Mouse (Mus musculus): ENCODE measurements around the gene Otud7b. TPM values are rescaled to one million over a fixed set of nuclear protein-coding genes. Genes with fewer than 3 reads are reported as not detected.
A peak's percentile ranks its signal among the peaks of the same experiment; 100 is the strongest.

Gene Otud7b
- total RNA-seq, 1 experiment = 23.2 TPM

GRCm38 (mm10) chr3:96084146-96084755 lies 20.1 kb upstream of the Otud7b start:
- H3K36me3 ChIP-seq (ENCODE audit: control insufficient read depth, insufficient read depth, low read length, poor library complexity, severe bottlenecking) = no peaks in the 10 kb centered on the region
- peak; percentile 54 for DNase-seq (ENCODE audit: low read depth, low spot score)
- no peak overlapping the region for H3K4me3 ChIP-seq (ENCODE audit: insufficient read depth in 1 of 2, low read depth in 1 of 2, low read length in 2 of 2, poor library complexity in 1 of 2, severe bottlenecking in 1 of 2)
- no peak for TF ChIP-seq HCFC1 (IDR thresholded peaks at IDR 0.05; ENCODE audit: borderline replicate concordance, insufficient read depth, low read length)
- TF ChIP-seq CHD2 (IDR thresholded peaks at IDR 0.05; ENCODE audit: low read depth, low read length) = peak; percentile 64; the same call in 1 of the 2 replicates
- TF ChIP-seq MAFK (IDR thresholded peaks at IDR 0.05; ENCODE audit: insufficient read depth, low read depth, low read length) = 0 out of 2 replicates have a peak, but pooled peaks have one; percentile 51
- TF ChIP-seq ZNF384 (IDR thresholded peaks at IDR 0.05; ENCODE audit: low read depth, low read length) = no peak
- no peak for TF ChIP-seq ZC3H11A (IDR thresholded peaks at IDR 0.05; ENCODE audit: borderline replicate concordance, low read depth, low read length)
- H3K27ac ChIP-seq (ENCODE audit: insufficient read depth, low read depth, low read length, poor library complexity, severe bottlenecking) = peak overlapping the region; percentile 44
- in situ Hi-C loops (cut with MboI; ENCODE audit: low sequenced_read_pairs in 2 of 2, unreplicated experiment in 2 of 2) = loop anchor here in 1 of 2 experiments (25.0 kb wide), 1 partner anchor 328 kb away; no protein-coding TSS in a partner anchor
- no peak overlapping the region for H3K9ac ChIP-seq (ENCODE audit: insufficient read depth, low read depth, low read length, poor library complexity, severe bottlenecking)
- H3K4me1 ChIP-seq (ENCODE audit: control insufficient read depth in 2 of 2, insufficient read depth in 2 of 2, low read length in 2 of 2, poor library complexity in 1 of 2) = peaks cover 0 to 10% of the 10 kb centered on the region in 2 experiments; a peak in 3 of 4 replicates
- H3K9me3 ChIP-seq (ENCODE audit: control insufficient read depth, insufficient read depth, low read depth, low read length) = no peaks in the 10 kb centered on the region

GRCm38 (mm10) chr3:96087219-96087618 lies 17.1 kb upstream of the Otud7b start:
- in situ Hi-C loops (cut with MboI; ENCODE audit: low sequenced_read_pairs in 2 of 2, unreplicated experiment in 2 of 2) = loop anchor here in 1 of 2 experiments (25.0 kb wide), 1 partner anchor 325 kb away; no protein-coding TSS in a partner anchor
- no peak for DNase-seq (ENCODE audit: low read depth, low spot score)
- Histone ChIP-seq H3K9ac (ENCODE audit: insufficient read depth, low read depth, low read length, poor library complexity, severe bottlenecking) (no peak overlapping the region), H3K4me1 (ENCODE audit: control insufficient read depth in 2 of 2, insufficient read depth in 2 of 2, low read length in 2 of 2, poor library complexity in 1 of 2) (peaks cover 0 to 10% of the 10 kb centered on the region in 2 experiments; a peak in 3 of 4 replicates), H3K9me3 (ENCODE audit: control insufficient read depth, insufficient read depth, low read depth, low read length) (no peaks in the 10 kb centered on the region), H3K36me3 (ENCODE audit: control insufficient read depth, insufficient read depth, low read length, poor library complexity, severe bottlenecking) (no peaks in the 10 kb centered on the region), H3K27ac (ENCODE audit: insufficient read depth, low read depth, low read length, poor library complexity, severe bottlenecking) (no peak overlapping the region), H3K4me3 (ENCODE audit: insufficient read depth in 1 of 2, low read depth in 1 of 2, low read length in 2 of 2, poor library complexity in 1 of 2, severe bottlenecking in 1 of 2) (no peak overlapping the region)
- TF ChIP-seq ZC3H11A (IDR thresholded peaks at IDR 0.05; ENCODE audit: borderline replicate concordance, low read depth, low read length) (no peak), ZNF384 (IDR thresholded peaks at IDR 0.05; ENCODE audit: low read depth, low read length) (no peak), MAFK (IDR thresholded peaks at IDR 0.05; ENCODE audit: insufficient read depth, low read depth, low read length) (no peak), CHD2 (IDR thresholded peaks at IDR 0.05; ENCODE audit: low read depth, low read length) (no peak), HCFC1 (IDR thresholded peaks at IDR 0.05; ENCODE audit: borderline replicate concordance, insufficient read depth, low read length) (no peak)

GRCm38 (mm10) chr3:96087801-96088200 lies 16.5 kb upstream of the Otud7b start:
- Histone ChIP-seq H3K9ac (ENCODE audit: insufficient read depth, low read depth, low read length, poor library complexity, severe bottlenecking) (no peak overlapping the region), H3K9me3 (ENCODE audit: control insufficient read depth, insufficient read depth, low read depth, low read length) (no peaks in the 10 kb centered on the region)
- in situ Hi-C loops (cut with MboI; ENCODE audit: low sequenced_read_pairs in 2 of 2, unreplicated experiment in 2 of 2) = loop anchor here in 1 of 2 experiments (25.0 kb wide), 1 partner anchor 324 kb away; no protein-coding TSS in a partner anchor

GRCm38 (mm10) chr3:96089882-96090489 lies 14.3 kb upstream of the Otud7b start:
- Histone ChIP-seq H3K9me3 (ENCODE audit: control insufficient read depth, insufficient read depth, low read depth, low read length) (no peaks in the 10 kb centered on the region), H3K4me3 (ENCODE audit: insufficient read depth in 1 of 2, low read depth in 1 of 2, low read length in 2 of 2, poor library complexity in 1 of 2, severe bottlenecking in 1 of 2) (no peak overlapping the region), H3K36me3 (ENCODE audit: control insufficient read depth, insufficient read depth, low read length, poor library complexity, severe bottlenecking) (no peaks in the 10 kb centered on the region), H3K9ac (ENCODE audit: insufficient read depth, low read depth, low read length, poor library complexity, severe bottlenecking) (no peak overlapping the region), H3K27ac (ENCODE audit: insufficient read depth, low read depth, low read length, poor library complexity, severe bottlenecking) (no peak overlapping the region), H3K4me1 (ENCODE audit: control insufficient read depth in 2 of 2, insufficient read depth in 2 of 2, low read length in 2 of 2, poor library complexity in 1 of 2) (no peaks in the 10 kb centered on the region; a peak in 1 of 4 replicates)
- no peak for DNase-seq (ENCODE audit: low read depth, low spot score)
- in situ Hi-C loops (cut with MboI; ENCODE audit: low sequenced_read_pairs in 2 of 2, unreplicated experiment in 2 of 2) = loop anchor here in 1 of 2 experiments (25.0 kb wide), 1 partner anchor 322 kb away; no protein-coding TSS in a partner anchor
- no peak for TF ChIP-seq MAFK (IDR thresholded peaks at IDR 0.05; ENCODE audit: insufficient read depth, low read depth, low read length)
- no peak for TF ChIP-seq ZC3H11A (IDR thresholded peaks at IDR 0.05; ENCODE audit: borderline replicate concordance, low read depth, low read length)
- TF ChIP-seq CHD2 (IDR thresholded peaks at IDR 0.05; ENCODE audit: low read depth, low read length) = no peak
- TF ChIP-seq ZNF384 (IDR thresholded peaks at IDR 0.05; ENCODE audit: low read depth, low read length) = no peak

More at GRCm38 (mm10) chr3:96087801-96088200, 16.5 kb upstream of the Otud7b start:
- Histone ChIP-seq H3K4me1 (ENCODE audit: control insufficient read depth in 2 of 2, insufficient read depth in 2 of 2, low read length in 2 of 2, poor library complexity in 1 of 2) (peaks cover 0 to 8% of the 10 kb centered on the region in 2 experiments; a peak in 3 of 4 replicates), H3K4me3 (ENCODE audit: insufficient read depth in 1 of 2, low read depth in 1 of 2, low read length in 2 of 2, poor library complexity in 1 of 2, severe bottlenecking in 1 of 2) (no peak overlapping the region), H3K36me3 (ENCODE audit: control insufficient read depth, insufficient read depth, low read length, poor library complexity, severe bottlenecking) (no peaks in the 10 kb centered on the region), H3K27ac (ENCODE audit: insufficient read depth, low read depth, low read length, poor library complexity, severe bottlenecking) (no peak overlapping the region)
- TF ChIP-seq ZNF384 (IDR thresholded peaks at IDR 0.05; ENCODE audit: low read depth, low read length) (no peak), MAFK (IDR thresholded peaks at IDR 0.05; ENCODE audit: insufficient read depth, low read depth, low read length) (no peak), CHD2 (IDR thresholded peaks at IDR 0.05; ENCODE audit: low read depth, low read length) (no peak), ZC3H11A (IDR thresholded peaks at IDR 0.05; ENCODE audit: borderline replicate concordance, low read depth, low read length) (no peak), HCFC1 (IDR thresholded peaks at IDR 0.05; ENCODE audit: borderline replicate concordance, insufficient read depth, low read length) (no peak)
- no peak for DNase-seq (ENCODE audit: low read depth, low spot score)
